Mouse (Mus musculus): ENCODE data around the gene Hopx. TPM values are rescaled to one million over a fixed set of nuclear protein-coding genes. Genes with fewer than 3 reads are reported as not detected.

The Hopx gene
- polyA plus RNA-seq, 1 experiment from 2014 or later = 49.0 TPM

GRCm38 (mm10) chr5:77093961-77094360, 21.0 kb downstream of the Hopx start:
- Histone ChIP-seq H3K9me3 (ENCODE audit: low read length) (no peaks in the 10 kb centered on the region), H3K36me3 (ENCODE audit: insufficient read depth, low read length) (no peaks in the 10 kb centered on the region), H3K4me3 (ENCODE audit: low read depth, low read length) (peak overlapping the region; percentile 75), H3K27me3 (replicated peaks; ENCODE audit: insufficient read depth, low read length) (no peaks in the 10 kb centered on the region), H3K9ac (replicated peaks; ENCODE audit: low read depth) (peak overlapping the region; percentile 32; the same call in 1 of the 2 replicates), H3K4me2 (replicated peaks; ENCODE audit: low read depth, low read length) (peak overlapping the region; percentile 83), H3K4me1 (ENCODE audit: insufficient read depth, low read depth, low read length) (peaks cover 9% of the 10 kb centered on the region; the same call in 1 of the 2 replicates), H3K27ac (ENCODE audit: low read length) (peak overlapping the region; percentile 86)
- WGBS = 40% methylated on average over 8 of the region's 8 CpGs
- ATAC-seq (no peak), DNase-seq (ENCODE audit: low spot score) (no peak)
- TF ChIP-seq CTCF (IDR thresholded peaks at IDR 0.05) (no peak), EP300 (IDR thresholded peaks at IDR 0.05) (no peak)

GRCm38 (mm10) chr5:77092531-77092930, 22.4 kb downstream of the Hopx start:
- Histone ChIP-seq H3K4me2 (replicated peaks; ENCODE audit: low read depth, low read length) (peak overlapping the region; percentile 83), H3K9ac (replicated peaks; ENCODE audit: low read depth) (no peak overlapping the region; the same call in 1 of the 2 replicates), H3K27ac (ENCODE audit: low read length) (peak overlapping the region; percentile 57), H3K9me3 (ENCODE audit: low read length) (no peaks in the 10 kb centered on the region), H3K36me3 (ENCODE audit: insufficient read depth, low read length) (no peaks in the 10 kb centered on the region), H3K4me1 (ENCODE audit: insufficient read depth, low read depth, low read length) (peaks cover 6% of the 10 kb centered on the region; the same call in 1 of the 2 replicates), H3K27me3 (replicated peaks; ENCODE audit: insufficient read depth, low read length) (no peaks in the 10 kb centered on the region), H3K4me3 (ENCODE audit: low read depth, low read length) (no peak overlapping the region)
- TF ChIP-seq EP300 (IDR thresholded peaks at IDR 0.05) (no peak), CTCF (IDR thresholded peaks at IDR 0.05) (no peak)
- ATAC-seq (peak; percentile 22), DNase-seq (ENCODE audit: low spot score) (no peak)
- WGBS = 48% methylated on average over 5 of the region's 5 CpGs

- Histone ChIP-seq H3K9ac (replicated peaks; ENCODE audit: low read depth) (no peak overlapping the region), H3K4me2 (replicated peaks; ENCODE audit: low read depth, low read length) (no peak overlapping the region), H3K9me3 (ENCODE audit: low read length) (no peaks in the 10 kb centered on the region), H3K27me3 (replicated peaks; ENCODE audit: insufficient read depth, low read length) (no peaks in the 10 kb centered on the region), H3K36me3 (ENCODE audit: insufficient read depth, low read length) (no peaks in the 10 kb centered on the region), H3K4me3 (ENCODE audit: low read depth, low read length) (no peak overlapping the region), H3K4me1 (ENCODE audit: insufficient read depth, low read depth, low read length) (peaks cover 4% of the 10 kb centered on the region; the same call in 1 of the 2 replicates), H3K27ac (ENCODE audit: low read length) (0 out of 2 replicates have a peak overlapping the region, but pooled peaks have one; percentile 2)
- no peak for ATAC-seq
- TF ChIP-seq EP300 (IDR thresholded peaks at IDR 0.05) (no peak), CTCF (IDR thresholded peaks at IDR 0.05) (no peak)
- no peak for DNase-seq (ENCODE audit: low spot score)
- WGBS = 80% methylated on average over 3 of the region's 3 CpGs
Measured at GRCm38 (mm10) chr5:77091923-77092322, 23.0 kb downstream of the Hopx start.

GRCm38 (mm10) chr5:77090521-77091096, 24.3 kb downstream of the Hopx start:
- TF ChIP-seq EP300 (IDR thresholded peaks at IDR 0.05) = 0 out of 2 replicates have a peak, but pooled peaks have one; percentile 12
- no peak for TF ChIP-seq CTCF (IDR thresholded peaks at IDR 0.05)
- Histone ChIP-seq H3K27ac (ENCODE audit: low read length) (no peak overlapping the region), H3K4me1 (ENCODE audit: insufficient read depth, low read depth, low read length) (no peaks in the 10 kb centered on the region), H3K4me2 (replicated peaks; ENCODE audit: low read depth, low read length) (no peak overlapping the region), H3K27me3 (replicated peaks; ENCODE audit: insufficient read depth, low read length) (no peaks in the 10 kb centered on the region), H3K4me3 (ENCODE audit: low read depth, low read length) (no peak overlapping the region), H3K9ac (replicated peaks; ENCODE audit: low read depth) (no peak overlapping the region), H3K36me3 (ENCODE audit: insufficient read depth, low read length) (0 out of 2 replicates have a peak, but pooled peaks cover 4% of the 10 kb centered on the region), H3K9me3 (ENCODE audit: low read length) (no peaks in the 10 kb centered on the region)
- DNase-seq (ENCODE audit: low spot score) (peak; percentile 44), ATAC-seq (no peak)
- WGBS = 44% methylated on average over 5 of the region's 5 CpGs

GRCm38 (mm10) chr5:77089901-77090300, 25.0 kb downstream of the Hopx start:
- Histone ChIP-seq H3K4me1 (ENCODE audit: insufficient read depth, low read depth, low read length) (no peaks in the 10 kb centered on the region), H3K4me3 (ENCODE audit: low read depth, low read length) (no peak overlapping the region), H3K9me3 (ENCODE audit: low read length) (no peaks in the 10 kb centered on the region), H3K9ac (replicated peaks; ENCODE audit: low read depth) (no peak overlapping the region), H3K36me3 (ENCODE audit: insufficient read depth, low read length) (0 out of 2 replicates have a peak, but pooled peaks cover 5% of the 10 kb centered on the region), H3K27me3 (replicated peaks; ENCODE audit: insufficient read depth, low read length) (no peaks in the 10 kb centered on the region), H3K27ac (ENCODE audit: low read length) (no peak overlapping the region), H3K4me2 (replicated peaks; ENCODE audit: low read depth, low read length) (no peak overlapping the region)
- ATAC-seq (no peak), DNase-seq (ENCODE audit: low spot score) (no peak)
- no peak for TF ChIP-seq CTCF (IDR thresholded peaks at IDR 0.05)
- TF ChIP-seq EP300 (IDR thresholded peaks at IDR 0.05) = no peak
- WGBS = 82% methylated on average over 8 of the region's 8 CpGs

GRCm38 (mm10) chr5:77089294-77089693, 25.6 kb downstream of the Hopx start:
- peak; percentile 86 for TF ChIP-seq CTCF (IDR thresholded peaks at IDR 0.05)
- TF ChIP-seq EP300 (IDR thresholded peaks at IDR 0.05) = no peak
- Histone ChIP-seq H3K4me2 (replicated peaks; ENCODE audit: low read depth, low read length) (no peak overlapping the region), H3K27ac (ENCODE audit: low read length) (0 out of 2 replicates have a peak overlapping the region, but pooled peaks have one; percentile 3), H3K9ac (replicated peaks; ENCODE audit: low read depth) (no peak overlapping the region), H3K4me3 (ENCODE audit: low read depth, low read length) (no peak overlapping the region), H3K36me3 (ENCODE audit: insufficient read depth, low read length) (0 out of 2 replicates have a peak, but pooled peaks cover 5% of the 10 kb centered on the region), H3K27me3 (replicated peaks; ENCODE audit: insufficient read depth, low read length) (no peaks in the 10 kb centered on the region), H3K4me1 (ENCODE audit: insufficient read depth, low read depth, low read length) (no peaks in the 10 kb centered on the region), H3K9me3 (ENCODE audit: low read length) (no peaks in the 10 kb centered on the region)
- DNase-seq (ENCODE audit: low spot score) (peak; percentile 61), ATAC-seq (no peak)
- 17% methylated on average over 1 of the region's 1 CpGs for WGBS
